Mouse (Mus musculus): ENCODE measurements around the gene Vps50.
"Not testable (repeated sequence)": the region's sequence is repeated elsewhere in the genome, so short reads cannot be mapped to it uniquely, and the experiment has no call there.

Gene Vps50

DNA sequence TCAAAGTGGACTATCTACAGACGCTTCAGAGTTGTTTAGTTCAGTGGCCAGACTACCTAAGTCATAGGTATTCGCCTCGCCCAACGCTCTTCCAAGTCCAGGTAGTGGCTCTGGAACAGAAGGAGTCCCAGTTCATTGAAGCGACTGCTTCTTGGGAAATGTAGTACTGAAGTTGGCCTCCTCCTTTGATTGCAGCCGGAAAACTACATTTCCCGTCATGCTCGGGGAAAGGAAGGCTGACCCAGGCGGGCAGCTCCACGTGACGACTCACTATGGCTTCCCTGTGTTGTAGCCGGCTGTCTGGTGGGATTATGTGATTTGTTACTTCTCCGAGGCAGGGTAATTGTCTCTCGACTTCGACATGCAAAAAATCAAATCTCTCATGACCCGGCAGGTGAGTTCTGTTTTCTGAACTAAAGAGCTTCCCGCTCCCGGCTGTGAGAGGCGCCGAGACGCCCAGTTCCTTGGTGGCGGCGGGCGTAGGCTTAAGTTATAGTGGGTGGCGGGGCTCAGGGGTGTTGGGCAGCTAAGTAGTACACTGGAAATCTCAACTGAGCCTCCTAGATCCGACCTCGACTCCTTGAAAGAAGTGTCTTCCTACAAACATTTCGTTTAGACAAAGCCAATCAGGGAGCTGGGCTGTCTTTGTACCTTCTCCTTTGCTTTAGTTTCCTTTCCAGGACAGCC lies at the start of gene Vps50, which contains the start of gene Hepacam2:
TSS of gene Vps50 (plus strand) at position 221 of the 687 bp plus-strand sequence.
TSS of gene Hepacam2 (minus strand) at position 137 of the 687 bp plus-strand sequence.
- peak; percentile 95 for DNase-seq

DNA sequence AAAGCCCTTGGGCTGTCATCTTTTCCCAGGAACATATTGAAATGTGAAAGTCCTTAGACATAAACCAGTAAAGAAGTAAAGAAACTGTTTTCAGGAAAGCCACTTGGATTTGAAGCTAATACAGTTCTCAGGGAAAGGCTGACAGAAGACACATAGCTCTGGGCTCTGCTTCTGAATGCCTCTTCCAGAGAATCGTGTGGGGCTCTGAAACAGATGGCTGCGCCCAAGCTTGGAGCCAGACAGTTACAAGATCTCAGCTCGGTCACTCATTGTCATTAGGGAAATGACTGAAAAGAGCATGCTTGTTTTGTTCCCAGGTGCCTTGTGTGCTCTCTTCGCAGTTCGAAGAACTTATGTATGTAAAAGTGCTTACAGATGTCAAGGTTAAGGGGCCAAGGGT lies 43.8 kb upstream of the Vps50 start:
- no peak for DNase-seq

DNA sequence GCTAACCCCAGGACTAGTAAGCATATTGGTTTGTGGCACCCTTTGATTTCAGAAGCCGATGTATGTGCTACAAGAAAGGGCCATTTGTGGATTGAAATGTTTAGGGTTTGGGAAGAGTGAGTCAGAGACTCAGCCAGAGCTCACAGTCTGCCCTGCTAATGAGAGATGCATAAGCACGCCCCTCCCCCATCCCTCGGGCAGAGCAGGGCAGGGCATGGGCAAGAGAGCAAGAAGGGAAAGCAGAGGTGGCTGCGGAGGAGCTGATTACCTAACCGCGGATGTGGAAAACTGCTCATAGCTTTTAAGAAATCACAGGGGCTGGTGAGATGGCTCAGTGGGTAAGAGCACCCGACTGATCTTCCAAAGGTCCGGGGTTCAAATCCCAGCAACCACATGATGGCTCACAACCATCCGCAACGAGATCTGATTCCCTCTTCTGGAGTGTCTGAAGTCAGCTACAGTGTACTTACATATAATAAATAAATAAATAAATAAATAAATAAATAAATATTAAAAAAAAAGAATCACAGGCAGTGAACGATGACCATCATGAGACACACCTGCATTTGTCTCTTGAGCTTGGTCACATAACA lies 42.1 kb upstream of the Vps50 start:
- DNase-seq, result no peak

DNA sequence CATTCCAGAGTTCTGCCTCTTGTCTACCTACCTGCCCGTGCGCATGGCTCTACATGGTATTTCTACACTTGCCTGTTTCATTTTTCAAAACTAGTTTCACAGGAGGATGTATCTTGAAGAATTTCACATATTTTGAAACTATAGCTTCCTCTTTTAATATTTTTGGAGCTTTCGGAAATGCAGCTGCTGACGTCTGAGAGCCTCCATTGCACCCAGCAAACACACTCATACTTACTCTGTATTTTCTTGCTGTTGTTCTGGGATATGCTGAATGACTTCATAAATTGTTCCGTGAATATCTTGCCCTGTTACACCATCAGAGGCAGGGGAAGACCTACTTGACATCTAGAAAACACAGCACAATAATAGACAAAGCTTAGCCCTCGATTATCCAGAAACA lies 35.2 kb upstream of the Vps50 start:
- no peak for DNase-seq

DNA sequence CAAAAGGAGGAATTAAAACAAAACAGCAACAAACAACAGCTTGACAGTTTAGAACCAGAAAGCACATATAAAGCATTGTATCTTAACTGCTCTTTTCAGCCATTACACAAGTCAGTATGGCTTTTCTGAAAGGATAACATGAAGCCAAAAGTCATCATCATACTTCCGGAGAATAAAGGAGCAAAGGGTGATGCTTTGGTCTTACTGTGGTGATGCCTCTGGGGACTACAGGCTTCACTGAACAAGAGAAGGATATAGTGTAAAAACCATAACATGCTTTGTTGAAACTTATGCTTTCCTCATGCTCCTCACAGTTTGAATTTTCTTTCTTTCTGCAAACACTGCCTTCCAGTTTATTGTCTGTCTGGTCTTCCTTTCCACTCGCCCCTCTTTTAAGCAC lies 34.6 kb upstream of the Vps50 start:
- DNase-seq, result no peak

DNA sequence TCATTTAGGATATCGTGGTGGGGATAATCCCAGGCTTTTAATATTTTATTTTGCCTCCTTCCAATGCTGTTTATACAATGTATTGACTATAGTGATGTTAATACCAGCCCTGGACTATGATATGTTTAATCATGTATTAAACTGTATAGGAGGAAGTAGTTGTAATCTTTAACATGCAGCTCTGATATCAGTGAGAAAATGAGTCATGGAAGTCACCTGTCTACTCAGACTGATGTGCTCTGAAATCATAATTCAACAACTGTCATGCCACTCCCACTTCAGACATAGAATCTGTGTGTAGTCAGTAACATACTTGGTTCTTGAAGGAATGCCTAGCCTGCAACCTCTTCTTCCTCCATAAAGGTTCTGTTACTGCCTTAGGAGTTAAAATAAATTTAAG lies 29.6 kb upstream of the Vps50 start:
- DNase-seq, result no peak

DNA sequence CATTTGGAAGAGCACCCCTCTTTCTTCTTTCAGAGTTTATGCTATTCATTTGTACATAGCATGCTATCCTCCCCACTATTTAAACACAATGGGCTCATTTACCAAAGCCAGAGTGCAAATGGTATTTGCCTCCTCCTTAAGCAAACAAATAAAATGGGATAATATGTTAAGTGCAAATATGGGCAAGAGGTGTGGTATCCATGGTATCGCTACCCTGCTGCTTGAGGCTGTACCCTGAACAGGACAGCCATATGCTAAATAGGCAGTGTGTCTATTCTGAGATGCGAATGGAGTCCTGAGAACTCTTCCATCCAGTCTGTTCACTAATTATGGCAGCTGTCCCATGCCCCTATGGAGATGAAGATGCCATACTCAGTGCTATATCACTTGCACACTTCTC lies 27.5 kb upstream of the Vps50 start:
- no peak for DNase-seq

DNA sequence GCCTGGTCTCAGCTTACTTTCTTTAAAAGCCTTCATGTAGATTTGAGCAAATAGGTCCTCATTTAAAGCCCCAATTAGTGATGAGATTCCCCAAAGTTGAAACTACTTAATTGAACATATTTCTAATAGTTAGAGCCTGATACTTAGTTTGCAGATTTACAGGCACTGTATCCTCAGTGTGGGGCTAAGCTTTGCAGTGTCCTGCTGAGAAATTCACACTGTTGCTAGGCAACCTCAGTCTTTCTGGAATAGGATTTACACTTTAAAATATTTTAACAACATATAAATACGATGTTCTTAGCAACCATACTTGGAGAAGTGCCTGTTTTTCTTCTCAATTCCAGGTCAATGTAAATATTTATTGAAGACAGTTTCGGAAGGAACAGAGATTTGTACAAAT lies 21.9 kb upstream of the Vps50 start:
- DNase-seq, result no peak

DNA sequence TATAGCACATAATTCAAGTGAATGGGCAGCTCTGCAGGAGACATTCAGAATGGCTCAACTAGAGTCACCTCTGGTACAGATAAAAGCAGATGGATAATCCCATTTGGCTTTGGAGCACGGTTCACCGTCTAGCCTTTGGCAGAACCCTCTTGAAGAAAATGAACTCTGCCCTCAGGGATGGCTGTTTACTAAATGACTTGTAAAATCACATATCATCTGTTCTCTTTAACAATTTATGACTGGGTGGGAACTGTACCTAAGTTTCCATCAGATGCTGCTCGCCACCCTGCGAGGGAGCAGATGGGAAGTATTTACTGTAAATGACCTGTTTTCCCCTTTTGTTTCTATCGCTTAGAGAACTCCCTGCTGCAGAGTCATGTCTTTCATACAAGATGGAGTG lies 18.3 kb upstream of the Vps50 start:
- DNase-seq, result no peak

DNA sequence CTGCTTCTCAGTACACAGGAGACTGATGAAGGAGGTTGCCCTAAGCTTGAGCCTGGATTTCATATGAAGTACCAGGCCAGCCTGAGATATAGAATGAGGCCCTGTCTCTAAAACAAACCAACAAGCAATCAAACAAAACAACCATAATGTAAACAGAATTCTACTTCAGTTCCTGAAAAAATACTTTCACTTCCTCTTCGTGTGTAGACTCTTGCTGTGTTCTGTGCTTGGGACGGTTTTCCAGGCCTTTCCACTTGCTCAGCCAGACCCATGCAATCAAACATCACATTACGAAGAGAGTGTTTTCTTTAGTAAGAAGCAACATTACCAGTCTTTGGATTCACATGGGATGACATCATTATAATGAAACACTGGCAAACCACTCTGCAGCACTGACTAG lies 16.5 kb upstream of the Vps50 start:
- DNase-seq, result no peak

DNA sequence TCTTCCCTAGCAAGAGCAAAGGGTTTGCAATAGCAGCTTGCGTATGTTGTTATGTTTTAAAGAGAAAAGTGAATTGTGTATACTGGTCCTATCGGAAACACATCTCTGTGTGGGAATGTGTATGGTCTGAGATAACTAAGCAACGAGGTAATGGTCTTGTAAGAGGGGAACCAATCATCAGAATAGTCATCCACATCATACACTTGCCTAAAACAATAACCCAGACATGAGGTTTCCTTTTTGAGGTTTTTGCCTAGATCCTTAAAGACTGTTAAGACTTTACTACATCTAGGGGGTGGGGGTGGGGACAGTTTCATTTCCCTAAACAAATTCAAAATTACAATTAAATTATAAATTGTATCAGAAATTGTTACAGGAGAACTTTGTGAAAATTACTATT lies 13.0 kb upstream of the Vps50 start:
- no peak for DNase-seq

DNA sequence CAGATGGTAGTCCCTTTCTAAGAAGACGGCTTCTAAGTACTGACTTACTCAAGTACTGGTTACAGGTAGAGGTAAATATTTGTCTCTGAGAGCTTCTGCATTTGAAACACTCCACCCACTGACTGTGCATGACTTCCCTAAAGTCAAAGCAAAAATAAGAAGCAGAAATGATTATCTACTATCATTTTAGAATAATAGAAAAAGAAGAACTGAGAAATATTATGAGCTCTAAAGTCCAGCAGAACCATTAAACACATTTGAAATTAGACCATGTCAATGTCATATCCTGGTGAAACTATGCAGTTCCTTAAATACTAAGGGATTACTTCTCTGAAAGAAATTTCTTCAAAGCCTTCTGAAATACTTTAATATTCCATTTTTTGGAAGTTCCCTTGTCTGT lies 10.8 kb upstream of the Vps50 start:
- DNase-seq, result no peak

DNA sequence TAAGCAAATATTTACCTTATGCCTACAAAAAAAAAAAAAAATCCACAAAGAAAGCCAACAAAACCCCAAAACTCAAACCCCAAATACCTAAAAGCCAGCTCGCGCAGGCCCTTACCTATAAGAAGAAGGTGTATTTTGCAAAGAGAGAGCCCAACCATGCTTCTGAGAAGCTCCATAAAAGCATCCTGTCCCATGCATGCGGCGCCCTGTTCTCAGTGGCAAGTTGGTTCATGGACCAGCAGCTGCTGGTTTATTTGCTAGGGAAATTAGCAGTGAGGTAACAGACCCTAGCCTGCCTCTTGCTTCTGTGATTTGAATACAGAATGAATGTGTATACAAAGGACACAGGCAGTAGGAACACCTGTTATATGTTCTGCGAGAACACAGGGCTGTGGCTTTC lies 3.9 kb upstream of the Vps50 start:
- no peak for DNase-seq

DNA sequence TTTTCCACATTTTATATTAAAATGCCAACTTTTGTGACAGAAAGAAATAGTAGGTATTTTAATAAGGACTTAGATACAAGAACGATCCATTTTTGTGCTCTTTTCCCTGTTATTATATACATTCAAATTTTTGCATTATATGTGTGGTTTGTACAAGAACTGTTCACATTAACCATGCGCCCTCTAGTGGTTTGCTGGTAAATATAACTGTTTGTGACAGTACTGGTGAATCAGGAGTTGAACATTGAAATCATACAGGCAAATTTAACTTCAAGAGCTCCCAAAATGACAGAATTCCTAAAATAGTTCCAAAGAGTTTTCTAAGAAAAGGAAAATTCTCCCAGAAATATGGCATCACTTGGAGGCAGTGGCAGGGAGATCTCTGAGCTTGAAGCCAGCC lies 2.0 kb upstream of the Vps50 start:
- DNase-seq, result peak; percentile 60

DNA sequence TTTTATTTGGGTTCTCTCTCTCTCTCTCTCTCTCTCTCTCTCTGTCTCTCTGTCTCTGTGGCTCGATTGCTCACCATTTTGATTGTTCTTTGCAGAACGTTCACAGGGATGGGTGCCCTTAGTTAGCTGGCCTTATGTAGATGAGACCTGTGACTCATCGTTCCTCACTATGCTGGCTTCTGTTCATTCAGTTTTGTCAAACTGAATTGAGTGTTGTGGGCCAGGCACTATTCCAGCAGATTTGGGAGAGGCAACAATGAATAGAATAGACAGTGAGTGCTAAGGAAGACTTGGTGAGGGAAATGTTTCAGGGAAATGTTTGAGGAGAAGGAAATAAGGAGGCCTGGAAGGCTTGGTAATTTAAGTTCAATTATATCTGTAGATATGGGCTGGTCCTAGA lies 2.1 kb downstream of the Vps50 start:
- no peak for DNase-seq

DNA sequence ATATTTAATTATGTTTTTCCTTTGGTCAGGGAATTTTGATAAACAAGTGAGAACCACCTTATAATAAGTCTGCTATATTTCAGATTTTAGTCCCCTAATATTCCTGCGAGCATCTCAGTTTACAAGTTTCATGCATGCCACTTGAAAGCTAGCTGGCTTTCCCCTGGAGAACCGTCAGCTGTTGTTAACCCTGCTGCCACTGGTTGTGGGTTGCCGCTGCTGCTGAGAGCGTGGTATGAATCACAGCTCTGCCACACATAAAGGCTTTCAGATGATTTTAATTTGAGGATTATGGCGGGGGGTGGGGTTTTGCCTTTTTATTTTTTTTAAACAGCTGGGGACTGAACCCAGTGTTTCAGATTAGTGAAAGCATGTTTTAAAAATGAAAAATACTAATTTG lies 7.1 kb downstream of the Vps50 start:
- no peak for DNase-seq

DNA sequence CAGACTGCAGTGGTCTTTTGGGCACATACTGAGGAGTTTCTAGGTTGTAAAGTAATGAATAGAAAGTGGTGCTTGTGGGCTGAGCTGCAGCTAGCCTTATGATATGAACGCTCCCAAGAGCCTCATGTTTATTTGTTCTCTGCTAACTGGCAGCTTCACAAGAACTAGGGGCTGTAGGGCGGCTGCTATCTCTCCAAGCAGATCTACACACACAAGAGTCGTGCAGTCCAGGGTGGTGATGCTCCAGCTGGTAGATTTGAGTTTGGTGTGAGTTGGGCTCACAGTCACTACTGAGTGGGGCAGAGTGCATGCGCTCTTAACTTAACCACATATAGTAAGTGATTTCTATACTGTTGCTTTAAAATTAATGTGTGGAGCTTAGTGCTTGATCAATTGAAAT lies 8.9 kb downstream of the Vps50 start:
- no peak for DNase-seq

DNA sequence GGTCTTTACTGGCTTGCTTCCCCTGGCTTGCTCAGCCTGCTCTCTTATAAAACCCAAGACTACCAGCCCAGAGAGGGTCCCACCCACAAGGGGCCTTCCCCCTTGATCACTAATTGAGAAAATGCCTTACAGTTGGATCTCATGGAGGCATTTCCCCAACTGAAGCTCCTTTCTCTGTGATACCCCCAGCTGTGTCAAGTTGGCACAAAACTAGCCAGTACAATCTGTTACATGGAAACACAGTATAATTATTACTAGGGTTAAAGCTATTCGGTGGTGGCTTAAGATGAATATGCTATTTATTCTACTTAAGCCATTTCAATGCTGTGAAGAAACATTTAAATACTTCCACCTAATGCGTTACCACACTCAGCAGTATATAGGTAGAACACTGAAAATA lies 10.0 kb downstream of the Vps50 start:
- DNase-seq, result not testable (repeated sequence)

DNA sequence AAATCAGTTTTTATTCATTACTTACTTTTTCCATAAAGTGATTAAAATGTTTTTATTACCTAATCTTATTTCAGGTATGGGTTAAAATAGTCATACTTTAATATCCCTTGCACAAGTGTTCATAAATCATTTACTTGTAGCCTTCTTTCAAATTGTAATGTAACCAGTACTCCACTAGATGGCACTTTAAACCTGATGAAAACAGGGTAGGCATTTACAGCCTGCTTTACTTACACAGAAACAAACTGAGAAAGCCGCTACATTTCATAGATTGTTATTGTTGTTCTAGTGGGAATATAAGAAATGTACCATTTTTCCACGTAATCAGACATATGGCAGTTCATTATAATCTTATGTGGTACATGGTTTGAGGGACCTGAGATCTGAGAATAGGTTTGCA lies 11.6 kb downstream of the Vps50 start:
- no peak for DNase-seq

DNA sequence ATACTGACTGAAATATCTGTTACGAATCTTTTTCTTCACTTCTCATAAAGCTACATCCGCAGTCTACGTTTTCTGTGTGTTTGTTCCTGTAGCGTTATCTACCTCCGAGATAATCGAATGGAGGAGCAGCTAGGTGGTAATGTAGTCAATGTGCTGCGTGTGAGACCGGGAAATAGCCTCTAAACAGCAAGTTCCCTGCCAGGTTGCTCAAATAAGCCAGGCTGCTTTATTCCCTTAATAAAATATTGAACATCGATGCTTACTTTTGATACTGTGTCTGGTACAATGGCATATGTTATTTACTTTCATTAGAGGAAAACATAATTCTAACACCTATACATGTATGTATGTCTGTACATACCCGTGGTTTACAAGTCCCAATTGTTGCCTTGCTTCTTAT lies 12.9 kb downstream of the Vps50 start:
- no peak for DNase-seq

DNA sequence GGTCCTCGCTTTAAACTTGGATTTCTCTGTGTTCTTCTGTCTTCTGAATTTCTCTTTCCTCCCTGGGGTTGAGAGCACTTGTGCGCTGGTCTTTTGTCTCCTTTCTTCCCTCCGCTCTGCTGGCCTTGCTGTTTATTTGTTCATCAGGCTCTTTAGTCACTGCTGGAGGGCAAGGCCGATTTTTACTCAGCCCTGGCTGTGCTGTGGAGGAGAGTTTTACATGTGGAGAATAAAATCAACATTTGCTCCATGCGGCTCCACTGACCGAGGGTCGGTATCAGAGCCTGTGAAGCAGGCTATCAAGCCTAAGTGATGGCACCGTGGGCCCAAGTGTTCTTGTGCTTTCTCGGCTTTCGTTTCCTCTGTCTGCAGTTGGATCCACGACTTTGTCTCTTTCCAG lies 13.4 kb downstream of the Vps50 start:
- no peak for DNase-seq

DNA sequence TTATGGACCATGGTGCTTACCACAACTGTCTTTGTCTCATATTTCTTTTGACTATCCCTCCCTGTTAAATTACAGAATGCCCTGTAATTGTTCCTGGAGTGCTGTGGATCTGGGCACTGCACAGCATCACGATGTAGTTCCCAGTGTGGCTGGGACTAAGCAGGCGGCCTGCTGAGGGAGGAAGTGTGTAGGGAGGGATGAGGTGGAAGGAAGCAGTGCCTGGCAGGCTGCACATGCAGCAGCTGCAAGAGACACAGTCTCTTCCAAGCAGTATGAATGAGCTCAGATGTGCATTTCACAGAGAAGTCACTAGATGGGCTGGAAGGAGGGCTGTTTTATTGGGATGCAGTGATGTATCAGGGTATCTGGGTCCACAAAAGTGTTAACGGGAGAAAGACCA lies 14.4 kb downstream of the Vps50 start:
- DNase-seq, result peak; percentile 60

DNA sequence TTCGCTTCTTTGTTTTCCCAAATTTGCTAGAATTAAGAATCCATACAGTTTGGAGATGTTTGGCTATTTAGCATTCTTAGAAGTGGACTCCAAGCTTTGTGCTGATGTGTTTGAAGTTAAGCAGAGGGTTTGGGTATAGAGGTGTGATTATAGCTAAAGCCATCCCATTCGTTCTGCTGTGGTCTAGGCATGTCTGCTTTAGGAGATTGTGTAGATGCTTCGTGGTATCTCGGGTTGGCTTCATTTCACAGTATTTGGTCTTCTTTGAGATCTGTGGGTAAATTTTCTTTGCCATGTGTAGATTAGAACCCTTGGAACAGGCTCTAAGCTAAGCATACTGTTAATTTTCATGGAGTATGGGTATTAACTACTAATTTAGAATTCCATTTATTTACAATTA lies 30.0 kb downstream of the Vps50 start:
- no peak for DNase-seq

DNA sequence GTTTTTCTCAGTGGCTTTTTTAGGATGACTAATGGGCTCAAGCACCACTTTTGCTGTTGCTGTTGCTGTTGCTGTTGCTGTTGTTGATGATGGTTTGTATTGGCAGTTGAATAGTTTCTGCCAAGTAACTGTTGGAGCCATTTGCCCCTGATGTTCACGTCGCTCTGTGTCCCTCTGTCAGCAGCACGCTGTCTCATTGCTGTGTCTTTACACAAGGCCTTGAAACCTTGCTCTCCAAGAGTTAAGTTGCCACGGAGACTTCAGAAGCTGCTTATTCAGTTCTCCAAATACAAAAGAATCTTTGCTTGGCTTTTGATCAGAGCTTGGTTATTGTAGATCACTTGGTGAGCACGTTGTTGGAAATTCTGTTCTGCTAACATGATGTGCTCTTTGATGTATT lies 33.3 kb downstream of the Vps50 start:
- no peak for DNase-seq

DNA sequence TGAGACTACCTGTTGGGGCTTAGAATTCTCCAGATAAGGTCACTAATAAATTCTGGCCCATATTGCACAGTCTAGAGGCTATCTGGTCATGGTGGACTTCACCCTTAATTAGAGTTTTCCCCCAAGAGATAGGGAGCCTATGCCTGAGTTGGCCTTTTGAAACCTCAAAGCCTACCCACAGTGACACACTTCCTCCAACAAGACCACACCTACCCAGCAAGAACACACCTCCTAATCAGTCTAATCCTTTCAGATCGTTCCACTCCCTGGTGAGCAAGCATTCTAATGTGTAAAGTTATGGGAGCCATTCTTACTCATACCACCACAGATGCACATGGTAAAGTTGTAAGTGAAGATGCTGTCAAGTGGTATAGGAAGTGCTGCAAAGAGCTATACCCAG lies 37.9 kb downstream of the Vps50 start:
- DNase-seq, result no peak

All from right cerebral cortex, adult 18-20 months (tissue).